Mouse (Mus musculus) liver, postnatal 0 days (tissue): Measurements from ENCODE around the gene Pdzd11.

ENCODE experiments used
- CTCF ChIP-seq: sonication (generic); IDR thresholded peaks from 2 replicates; pipeline ENCODE4 v1.5.1; 2016; ENCODE audit warnings: antibody characterized with exemption, low read depth
- EP300 ChIP-seq: IDR thresholded peaks from 2 replicates; pipeline ENCODE4 v1.6.1; 2016; ENCODE audit warnings: antibody characterized with exemption, low read depth, mild to moderate bottlenecking

- TF ChIP-seq CTCF (no peak), EP300 (no peak)
These were observed 2.7 kb upstream of the Pdzd11 start for GRCm38 (mm10) chrX:100629076-100629475.
